Mouse (Mus musculus) heart, postnatal 36 days (tissue): ENCODE results near the gene Lrp4. TPM values are rescaled to one million over a fixed set of nuclear protein-coding genes. Genes with fewer than 3 reads are reported as not detected.
A peak's percentile ranks its signal among the peaks of the same experiment; 100 is the strongest.
"Not testable (repeated sequence)": the region's sequence is repeated elsewhere in the genome, so short reads cannot be mapped to it uniquely, and the experiment has no call there.

Experiments used
- DNase-seq, 2 experiments: peaks; one replicate each; pipeline ENCODE4 v3.0.0; 2021 to 2022
- intact Hi-C: fragments of 180-260 bp; cut with DNase I; formaldehyde crosslinking; loops from one replicate; pipeline ENCODE4 v1.15.1; 2025
- total RNA-seq, 2 experiments: library from RNA; stranded (reverse); gene quantifications; 2 replicates each; pipeline ENCODE4 v1.2.3; 2021

The Lrp4 gene
- total RNA-seq, 2 experiments from 2014 or later: 10.6 to 11.5 TPM

GRCm38 (mm10) chr2:91480805-91481514 lies 23.6 kb downstream of the Lrp4 start:
- intact Hi-C loops: loop anchor here (1.0 to 2.0 kb wide), 2 partner anchors 195 to 366 kb away; no protein-coding TSS in a partner anchor

GRCm38 (mm10) chr2:91484698-91485097 lies 27.4 kb downstream of the Lrp4 start:
- intact Hi-C loops: no loop called here
- DNase-seq: no peak

More at GRCm38 (mm10) chr2:91480805-91481514, 23.6 kb downstream of the Lrp4 start:
- peak; percentile 49 to 50 for DNase-seq

- intact Hi-C loops: no loop called here
Observed at GRCm38 (mm10) chr2:91485256-91485655, 27.9 kb downstream of the Lrp4 start.

GRCm38 (mm10) chr2:91487295-91487694 lies 30.0 kb downstream of the Lrp4 start:
- peak in 1 of 2 experiments; percentile 41 for DNase-seq
- intact Hi-C loops: not testable (repeated sequence)

More at GRCm38 (mm10) chr2:91485256-91485655, 27.9 kb downstream of the Lrp4 start:
- DNase-seq: no peak

- no peak for DNase-seq
- intact Hi-C loops: no loop called here
Observed at GRCm38 (mm10) chr2:91492071-91492635, 34.8 kb downstream of the Lrp4 start.

- intact Hi-C loops: no loop called here
- DNase-seq: no peak
Observed at GRCm38 (mm10) chr2:91493981-91494380, 36.7 kb downstream of the Lrp4 start.

- intact Hi-C loops: no loop called here
- no peak for DNase-seq
Observed at GRCm38 (mm10) chr2:91498093-91498719, 40.9 kb downstream of the Lrp4 start.

GRCm38 (mm10) chr2:91508076-91508475 lies 50.8 kb downstream of the Lrp4 start:
- no peak for DNase-seq
- intact Hi-C loops: no loop called here

GRCm38 (mm10) chr2:91517186-91517585 lies 59.9 kb downstream of the Lrp4 start:
- intact Hi-C loops: no loop called here
- DNase-seq: no peak

GRCm38 (mm10) chr2:91526294-91527146 lies 69.2 kb downstream of the Lrp4 start, which contains the start of gene Ckap5:
Ckap5 (plus strand) TSS chr2:91526762.
- intact Hi-C loops: loop anchor here (1.0 kb wide), 1 partner anchor 11 kb away; no protein-coding TSS in a partner anchor
- DNase-seq: peak; percentile 89 to 93

GRCm38 (mm10) chr2:91527147-91527486 lies 69.8 kb downstream of the Lrp4 start:
- intact Hi-C loops: no loop called here
- DNase-seq: peak in 1 of 2 experiments; percentile 18

- peak; percentile 86 to 88 for DNase-seq
- intact Hi-C loops: loop anchor here (1.0 kb wide), 1 partner anchor 11 kb away; the partner anchor contains the start of gene Ckap5
Observed at GRCm38 (mm10) chr2:91537588-91538205, 80.4 kb downstream of the Lrp4 start.

Other genes with a start within 250 kb of the Lrp4 start
- 1 to 10 TPM; 3.0 to 3.9 TPM for gene Ddb2, start 220.5 kb upstream of the Lrp4 start, total RNA-seq
- 100 to 1,000 TPM; 150 to 151 TPM for gene Pacsin3, start 201.6 kb upstream of the Lrp4 start, total RNA-seq
- 10 to 100 TPM; 57.1 to 60.9 TPM for gene Arfgap2, start 192.5 kb upstream of the Lrp4 start, total RNA-seq
- 10 to 100 TPM in 1 of 2 experiments, 1 to 10 TPM in 1; 9.4 to 12.1 TPM for gene 1110051M20Rik, start 12.8 kb upstream of the Lrp4 start, total RNA-seq
- 10 to 100 TPM; 46.9 to 53.5 TPM for gene Ckap5, start 69.3 kb downstream of the Lrp4 start, total RNA-seq
- gene F2, start 178.9 kb downstream of the Lrp4 start, total RNA-seq: not detected
- 1 to 10 TPM; 3.5 to 4.2 TPM for gene Zfp408, start 192.3 kb downstream of the Lrp4 start, total RNA-seq
- gene Arhgap1, start 192.3 kb downstream of the Lrp4 start, total RNA-seq: 10 to 100 TPM; 23.6 to 27.3 TPM